Mouse (Mus musculus) right cerebral cortex, adult 2 months (tissue): Measurements from ENCODE around the gene Lrrc18.

Experiments used
- DNase-seq, 2 experiments: peaks; one replicate each; pipeline ENCODE4 v3.0.0; 2021 to 2022; ENCODE audit warnings: low spot score in 2 of 2

Gene Lrrc18

GRCm38 (mm10) chr14:33053441-33053840, 62.3 kb downstream of the Lrrc18 start:
- no peak for DNase-seq

- DNase-seq = no peak
Measured at GRCm38 (mm10) chr14:33058881-33059660, 67.9 kb downstream of the Lrrc18 start.

- no peak for DNase-seq
Measured at GRCm38 (mm10) chr14:33062996-33063395, 71.8 kb downstream of the Lrrc18 start.
